Mouse (Mus musculus) bone marrow, adult 2 months (tissue): ENCODE measurements around the gene Fam72a.

Experiments used
- CTCF ChIP-seq: fragments of 200-500 bp; IDR thresholded peaks from 2 replicates; pipeline ENCODE4 v1.5.1; 2011; ENCODE audit warnings: low read length, control low read depth; ENCODE audit not compliant: control insufficient read depth, insufficient read depth
- POLR2A ChIP-seq: fragments of 200-500 bp; IDR thresholded peaks from 2 replicates; pipeline ENCODE4 v1.6.1; 2011; ENCODE audit warnings: low read depth, mild to moderate bottlenecking, control low read depth, low read length, borderline replicate concordance; ENCODE audit not compliant: control insufficient read depth

GRCm38 (mm10) chr1:131482242-131482641, 45.5 kb upstream of the Fam72a start:
- TF ChIP-seq CTCF (no peak), POLR2A (no peak)
